Mouse (Mus musculus): ENCODE results near the gene Tm6sf2. TPM values are rescaled to one million over a fixed set of nuclear protein-coding genes. Genes with fewer than 3 reads are reported as not detected.

The Tm6sf2 gene
- polyA plus RNA-seq, 1 experiment = 7.3 TPM

- WGBS = 21% methylated on average over 13 of the region's 13 CpGs
- H3K27ac ChIP-seq (ENCODE audit: insufficient read depth, low read length) = no peak overlapping the region
- no peaks in the 10 kb centered on the region for H3K27me3 ChIP-seq (ENCODE audit: control insufficient read depth, insufficient read depth, low read length)
- H3K4me3 ChIP-seq (replicated peaks; ENCODE audit: insufficient read depth, low read depth, low read length) = no peak overlapping the region
- DNase-seq = no peak
- peaks cover 14% of the 10 kb centered on the region; the same call in 1 of the 2 replicates for H3K4me1 ChIP-seq (ENCODE audit: control insufficient read depth, insufficient read depth, low read length)
- TF ChIP-seq CTCF (IDR thresholded peaks at IDR 0.05; ENCODE audit: borderline replicate concordance, insufficient read depth, low read depth, low read length) = no peak
- no peak for TF ChIP-seq POLR2A (IDR thresholded peaks at IDR 0.05; ENCODE audit: borderline replicate concordance, insufficient read depth, low read length)
Measured at GRCm38 (mm10) chr8:70114892-70115291, 42.2 kb downstream of the Tm6sf2 start.

GRCm38 (mm10) chr8:70117611-70118010, 44.9 kb downstream of the Tm6sf2 start:
- 50% methylated on average over 9 of the region's 9 CpGs for WGBS

GRCm38 (mm10) chr8:70118726-70119700, 46.3 kb downstream of the Tm6sf2 start:
- TF ChIP-seq POLR2A (IDR thresholded peaks at IDR 0.05; ENCODE audit: borderline replicate concordance, insufficient read depth, low read length) (no peak), CTCF (IDR thresholded peaks at IDR 0.05; ENCODE audit: borderline replicate concordance, insufficient read depth, low read depth, low read length) (no peak)
- Histone ChIP-seq H3K4me1 (ENCODE audit: control insufficient read depth, insufficient read depth, low read length) (peaks cover 16% of the 10 kb centered on the region; the same call in 1 of the 2 replicates), H3K27ac (ENCODE audit: insufficient read depth, low read length) (no peak overlapping the region), H3K4me3 (replicated peaks; ENCODE audit: insufficient read depth, low read depth, low read length) (peak overlapping the region; percentile 15), H3K27me3 (ENCODE audit: control insufficient read depth, insufficient read depth, low read length) (no peaks in the 10 kb centered on the region)
- DNase-seq = no peak
- 34% methylated on average over 17 of the region's 17 CpGs for WGBS

More at GRCm38 (mm10) chr8:70117611-70118010, 44.9 kb downstream of the Tm6sf2 start:
- peaks cover 16% of the 10 kb centered on the region; the same call in 1 of the 2 replicates for H3K4me1 ChIP-seq (ENCODE audit: control insufficient read depth, insufficient read depth, low read length)
- H3K27me3 ChIP-seq (ENCODE audit: control insufficient read depth, insufficient read depth, low read length) = no peaks in the 10 kb centered on the region
- no peak for DNase-seq
- TF ChIP-seq CTCF (IDR thresholded peaks at IDR 0.05; ENCODE audit: borderline replicate concordance, insufficient read depth, low read depth, low read length) (no peak), POLR2A (IDR thresholded peaks at IDR 0.05; ENCODE audit: borderline replicate concordance, insufficient read depth, low read length) (no peak)
- H3K4me3 ChIP-seq (replicated peaks; ENCODE audit: insufficient read depth, low read depth, low read length) = no peak overlapping the region
- H3K27ac ChIP-seq (ENCODE audit: insufficient read depth, low read length) = no peak overlapping the region

- H3K27me3 ChIP-seq (ENCODE audit: control insufficient read depth, insufficient read depth, low read length) = no peaks in the 10 kb centered on the region
- 3% methylated on average over 19 of the region's 19 CpGs for WGBS
- peaks cover 13% of the 10 kb centered on the region; the same call in 1 of the 2 replicates for H3K4me1 ChIP-seq (ENCODE audit: control insufficient read depth, insufficient read depth, low read length)
- 0 out of 2 replicates have a peak within 1 kb of the TSS, but pooled peaks have one; percentile 14 for H3K27ac ChIP-seq (ENCODE audit: insufficient read depth, low read length)
- peak within 1 kb of the TSS; percentile 62 for H3K4me3 ChIP-seq (replicated peaks; ENCODE audit: insufficient read depth, low read depth, low read length)
- DNase-seq = peak; percentile 89 to 91
- no peak for TF ChIP-seq CTCF (IDR thresholded peaks at IDR 0.05; ENCODE audit: borderline replicate concordance, insufficient read depth, low read depth, low read length)
- peak; percentile 80 for TF ChIP-seq POLR2A (IDR thresholded peaks at IDR 0.05; ENCODE audit: borderline replicate concordance, insufficient read depth, low read length)
Measured at GRCm38 (mm10) chr8:70120667-70121066, 47.9 kb downstream of the Tm6sf2 start, which contains the start of gene Ncan. TSS of gene Ncan (minus strand) at chr8:70120873.

- Histone ChIP-seq H3K4me1 (ENCODE audit: control insufficient read depth, insufficient read depth, low read length) (peaks cover 13% of the 10 kb centered on the region; the same call in 1 of the 2 replicates), H3K27me3 (ENCODE audit: control insufficient read depth, insufficient read depth, low read length) (no peaks in the 10 kb centered on the region), H3K27ac (ENCODE audit: insufficient read depth, low read length) (no peak overlapping the region), H3K4me3 (replicated peaks; ENCODE audit: insufficient read depth, low read depth, low read length) (no peak overlapping the region)
- TF ChIP-seq POLR2A (IDR thresholded peaks at IDR 0.05; ENCODE audit: borderline replicate concordance, insufficient read depth, low read length) (no peak), CTCF (IDR thresholded peaks at IDR 0.05; ENCODE audit: borderline replicate concordance, insufficient read depth, low read depth, low read length) (peak; percentile 56; the same call in 1 of the 2 replicates)
- DNase-seq = no peak
- 70% methylated on average over 2 of the region's 2 CpGs for WGBS
Measured at GRCm38 (mm10) chr8:70122863-70123262, 50.1 kb downstream of the Tm6sf2 start.

- DNase-seq = no peak
- no peak overlapping the region for H3K27ac ChIP-seq (ENCODE audit: insufficient read depth, low read length)
- no peaks in the 10 kb centered on the region for H3K27me3 ChIP-seq (ENCODE audit: control insufficient read depth, insufficient read depth, low read length)
- TF ChIP-seq POLR2A (IDR thresholded peaks at IDR 0.05; ENCODE audit: borderline replicate concordance, insufficient read depth, low read length) (no peak), CTCF (IDR thresholded peaks at IDR 0.05; ENCODE audit: borderline replicate concordance, insufficient read depth, low read depth, low read length) (no peak)
- no peak overlapping the region for H3K4me3 ChIP-seq (replicated peaks; ENCODE audit: insufficient read depth, low read depth, low read length)
- WGBS = 65% methylated on average over 8 of the region's 8 CpGs
- H3K4me1 ChIP-seq (ENCODE audit: control insufficient read depth, insufficient read depth, low read length) = peaks cover 11% of the 10 kb centered on the region
Measured at GRCm38 (mm10) chr8:70124992-70125391, 52.3 kb downstream of the Tm6sf2 start.

GRCm38 (mm10) chr8:70128435-70128834, 55.7 kb downstream of the Tm6sf2 start:
- Histone ChIP-seq H3K27me3 (ENCODE audit: control insufficient read depth, insufficient read depth, low read length) (no peaks in the 10 kb centered on the region), H3K4me1 (ENCODE audit: control insufficient read depth, insufficient read depth, low read length) (peaks cover 9% of the 10 kb centered on the region), H3K4me3 (replicated peaks; ENCODE audit: insufficient read depth, low read depth, low read length) (no peak overlapping the region), H3K27ac (ENCODE audit: insufficient read depth, low read length) (no peak overlapping the region)
- WGBS = 30% methylated on average over 3 of the region's 3 CpGs
- no peak for TF ChIP-seq CTCF (IDR thresholded peaks at IDR 0.05; ENCODE audit: borderline replicate concordance, insufficient read depth, low read depth, low read length)
- no peak for TF ChIP-seq POLR2A (IDR thresholded peaks at IDR 0.05; ENCODE audit: borderline replicate concordance, insufficient read depth, low read length)
- peak; percentile 42 to 48 for DNase-seq
